Mouse (Mus musculus) v-Abl transformed pro-B cells (cell line): ENCODE data around the gene Prodh2.

Source experiments
- in situ Hi-C, 2 experiments: fragments of 400-800 bp; cut with MboI; formaldehyde crosslinking; loops; one replicate each; pipeline ENCODE4 v1.15.1; 2025; ENCODE audit not compliant: unreplicated experiment in 2 of 2

Prodh2 gene

GRCm38 (mm10) chr7:30493401-30493931 lies at the start of gene Prodh2:
TSS of gene Prodh2 (plus strand) at chr7:30493622.
- in situ Hi-C loops, result loop anchor here (5.0 to 10.0 kb wide), 5 partner anchors 49 to 124 kb away; partner anchors contain the start of genes Aplp1 (in 1 of the 2) and Lin37 (in 1 of the 2)

- in situ Hi-C loops, result loop anchor here (5.0 to 10.0 kb wide), 2 partner anchors 34 to 51 kb away; partner anchors contain the start of gene Prodh2 (in 1 of the 2)
Observed at GRCm38 (mm10) chr7:30443696-30444095, 49.7 kb upstream of the Prodh2 start.

DNA sequence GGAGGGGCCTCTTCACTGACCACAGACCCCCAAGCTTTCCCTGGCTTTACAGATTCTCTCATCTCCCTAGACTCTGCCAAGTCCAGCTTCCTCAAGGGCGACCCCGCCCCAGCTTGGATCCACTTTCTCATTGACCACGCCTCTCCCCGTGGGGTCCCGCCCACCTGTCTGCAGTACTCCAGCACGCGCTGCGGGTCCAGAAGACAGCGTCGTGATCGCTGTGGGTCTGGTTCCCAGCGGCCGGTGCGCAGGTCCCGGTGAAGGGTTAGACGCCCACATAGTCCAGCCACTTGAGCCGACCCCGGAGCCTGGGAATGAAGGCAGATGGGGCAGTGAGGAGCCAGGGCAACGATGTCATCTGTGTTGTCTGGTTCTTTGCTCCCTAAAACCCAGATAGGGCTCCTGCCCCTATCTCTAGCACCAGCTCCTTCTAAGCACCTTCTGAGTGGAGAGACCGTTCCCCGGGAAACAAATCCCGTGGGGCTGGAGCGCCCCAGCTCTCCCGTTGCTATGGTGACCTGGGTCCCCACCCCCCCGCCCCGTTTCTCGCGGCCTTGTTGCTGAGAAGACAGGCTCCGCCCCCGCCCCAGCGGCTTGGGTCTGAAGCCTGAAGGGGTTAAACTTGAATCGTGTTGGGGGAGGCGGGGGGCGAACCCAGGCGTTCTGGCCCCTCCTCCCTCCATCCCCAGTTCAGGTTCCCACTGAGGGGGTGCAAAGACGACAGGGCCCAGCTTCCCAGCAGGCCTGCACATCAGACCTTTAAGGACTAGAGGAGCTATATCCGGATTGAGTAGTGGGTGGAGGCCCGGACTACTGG lies 49.1 kb upstream of the Prodh2 start:
- in situ Hi-C loops, result loop anchor here (5.0 to 10.0 kb wide), 2 partner anchors 33 to 50 kb away; partner anchors contain the start of gene Prodh2 (in 1 of the 2)

DNA sequence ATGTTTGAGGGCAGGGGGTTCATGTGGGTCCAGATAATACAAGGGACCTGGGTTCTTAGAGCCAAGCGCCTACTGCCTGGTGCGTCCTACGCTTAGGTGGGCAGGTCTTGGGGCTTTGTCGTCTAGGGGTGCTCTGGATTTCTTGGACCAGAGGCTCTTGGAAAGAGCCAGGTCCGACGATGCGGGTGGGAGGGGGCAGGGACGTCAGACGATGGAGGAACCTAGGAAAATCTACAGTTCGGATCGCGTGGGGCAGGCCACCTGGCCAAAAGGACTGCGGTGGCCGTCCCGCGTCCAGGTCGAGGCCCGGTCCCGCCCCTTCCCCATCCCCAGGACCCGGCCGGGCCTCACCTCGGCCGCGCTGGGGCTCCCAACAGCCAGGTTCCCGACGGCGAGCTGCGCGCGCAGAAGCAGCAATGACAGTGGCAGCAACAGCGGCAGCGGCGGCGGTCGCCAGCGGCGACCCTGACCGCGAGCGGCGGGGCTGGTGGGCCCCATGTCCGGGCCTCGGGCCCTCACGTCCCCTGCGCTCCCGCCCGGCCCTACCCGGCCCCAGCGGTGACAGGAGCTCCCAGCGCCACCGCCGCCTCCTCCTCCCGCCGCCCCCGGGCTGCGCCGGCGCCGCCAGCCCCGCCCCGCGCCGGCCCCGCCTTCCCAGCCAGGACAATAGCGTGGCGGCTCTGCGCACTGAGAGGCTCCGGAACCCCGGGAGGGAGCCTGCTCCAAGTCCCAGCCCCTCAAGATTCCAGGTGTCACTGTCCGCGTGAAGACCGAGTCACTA lies 48.3 kb upstream of the Prodh2 start, which contains the start of gene Aplp1:
Aplp1 (minus strand) TSS at position 565 of the 781 bp plus-strand sequence.
- in situ Hi-C loops, result loop anchor here (5.0 to 10.0 kb wide), 2 partner anchors 32 to 50 kb away; partner anchors contain the start of gene Prodh2 (in 1 of the 2)

GRCm38 (mm10) chr7:30450241-30450640 lies 43.2 kb upstream of the Prodh2 start:
- in situ Hi-C loops, result no loop called here

DNA sequence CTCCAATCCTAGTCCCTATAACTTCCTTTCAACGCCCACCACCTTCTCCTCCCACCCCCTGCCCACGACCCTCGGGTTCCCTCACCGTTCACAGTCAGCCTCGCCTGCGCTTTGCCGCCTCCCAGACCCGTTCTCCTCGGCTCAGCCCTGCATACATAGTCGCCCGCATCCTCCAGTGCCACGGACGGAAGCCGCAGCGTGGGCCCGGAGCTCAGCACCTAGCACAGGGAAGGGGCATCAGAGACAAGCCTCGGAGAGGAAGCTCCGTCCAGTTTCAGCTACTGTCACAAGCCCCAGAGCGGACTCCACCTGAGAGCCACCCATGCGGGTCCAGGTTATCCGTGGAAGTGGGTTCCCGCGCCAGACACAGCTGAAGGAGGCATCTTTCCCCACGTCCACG lies 40.1 kb upstream of the Prodh2 start:
- in situ Hi-C loops, result no loop called here

DNA sequence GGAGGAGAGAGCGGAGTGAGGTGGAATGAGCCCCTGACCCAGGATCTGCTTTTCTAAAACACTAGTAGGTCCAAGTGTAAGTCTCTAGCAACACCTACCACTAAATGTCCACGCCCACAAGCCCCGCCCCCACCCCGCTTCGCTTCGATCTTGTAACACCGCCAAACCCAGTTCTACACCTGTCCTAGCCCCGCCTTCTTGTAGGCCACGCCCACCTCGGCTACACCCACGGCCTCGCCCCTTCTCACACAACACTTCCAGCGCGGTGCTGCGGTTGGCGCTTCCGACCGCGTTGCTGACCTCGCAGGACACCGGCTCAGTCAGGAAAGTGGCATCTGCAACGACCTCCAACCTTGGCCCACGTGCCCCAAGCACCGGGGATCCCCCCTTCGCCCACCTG lies 39.7 kb upstream of the Prodh2 start:
- in situ Hi-C loops, result no loop called here

DNA sequence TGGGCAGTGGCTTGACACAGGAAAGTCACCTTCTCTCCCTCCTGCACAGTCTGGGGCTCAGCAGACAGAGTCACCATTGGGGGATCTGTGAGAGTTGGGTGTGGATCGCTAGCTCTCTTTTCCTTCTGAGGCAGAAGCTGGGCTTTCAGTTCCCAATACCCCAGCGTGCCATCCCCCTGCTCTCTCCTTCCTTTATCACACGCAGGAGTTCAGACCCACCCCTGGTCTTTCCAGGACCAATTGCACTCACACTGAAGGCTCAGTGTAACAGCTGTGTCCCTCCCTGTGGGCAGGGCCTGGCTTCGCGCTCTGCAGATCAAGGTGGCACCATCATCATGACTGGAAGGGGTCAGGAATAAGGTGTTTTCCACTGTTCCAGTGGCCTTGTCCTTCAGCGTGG lies 39.2 kb upstream of the Prodh2 start:
- in situ Hi-C loops, result no loop called here

DNA sequence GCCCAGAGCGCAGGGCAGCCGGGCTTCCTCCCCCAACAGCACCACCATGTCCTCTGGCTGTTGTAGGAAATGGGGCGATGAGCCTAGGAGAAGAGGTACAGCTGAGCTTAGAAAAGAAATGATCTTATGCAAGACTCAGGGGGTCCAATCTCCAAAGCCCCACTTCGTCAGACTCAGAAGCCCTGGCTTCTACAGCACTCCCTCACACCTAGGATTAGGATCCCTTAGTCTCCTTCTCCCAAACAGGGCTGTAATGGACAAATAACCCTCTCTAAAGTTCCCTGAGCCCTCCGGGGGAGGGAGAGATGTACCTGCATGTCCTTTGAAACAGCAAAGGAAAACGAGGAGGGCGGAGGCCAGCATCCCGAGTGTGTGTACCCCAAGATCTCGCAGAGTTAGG lies 36.9 kb upstream of the Prodh2 start:
- in situ Hi-C loops, result no loop called here

GRCm38 (mm10) chr7:30456911-30457628 lies 36.4 kb upstream of the Prodh2 start:
- in situ Hi-C loops, result no loop called here

DNA sequence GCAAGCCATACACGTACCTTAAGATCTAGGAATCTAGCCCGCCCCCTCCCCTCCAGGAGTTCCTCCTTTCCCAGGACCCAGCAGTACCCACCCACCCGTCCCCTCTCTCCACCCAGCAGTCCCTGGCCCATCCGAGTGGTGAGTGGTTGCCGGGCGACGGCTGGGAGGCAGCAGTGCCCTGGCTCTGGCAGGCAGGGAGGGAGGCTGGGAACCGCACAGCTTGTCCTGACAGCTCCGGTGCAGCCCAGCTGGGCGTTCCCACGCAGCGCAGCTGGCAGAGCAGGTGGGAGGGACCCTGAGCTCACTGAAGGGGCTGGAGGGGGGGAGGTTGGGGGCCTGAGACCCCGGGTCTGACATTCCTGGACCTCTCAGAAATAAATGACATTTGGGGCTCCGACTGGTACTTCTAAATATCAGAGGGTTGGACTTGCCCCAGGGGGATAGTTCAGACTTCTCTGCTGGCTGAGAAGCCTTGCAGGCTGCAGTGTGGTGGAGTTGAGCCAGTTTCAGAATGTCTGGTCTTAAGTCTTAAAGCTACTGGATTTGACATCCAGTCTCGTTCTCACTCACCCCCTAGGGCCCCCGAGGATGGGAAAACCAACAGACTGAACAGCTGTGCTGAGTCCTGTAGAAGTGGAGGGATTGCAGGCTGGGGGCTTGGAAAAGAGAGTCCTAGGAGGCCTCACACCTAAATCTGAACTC lies 35.6 kb upstream of the Prodh2 start, which contains the start of the genes Kirrel2 and Nphs1:
Kirrel2 (minus strand) TSS at position 62 of the 702 bp plus-strand sequence.
Nphs1 (plus strand) TSS at position 687 of the 702 bp plus-strand sequence.
- in situ Hi-C loops, result no loop called here

- in situ Hi-C loops, result no loop called here
Observed at GRCm38 (mm10) chr7:30459484-30459883, 33.9 kb upstream of the Prodh2 start.

DNA sequence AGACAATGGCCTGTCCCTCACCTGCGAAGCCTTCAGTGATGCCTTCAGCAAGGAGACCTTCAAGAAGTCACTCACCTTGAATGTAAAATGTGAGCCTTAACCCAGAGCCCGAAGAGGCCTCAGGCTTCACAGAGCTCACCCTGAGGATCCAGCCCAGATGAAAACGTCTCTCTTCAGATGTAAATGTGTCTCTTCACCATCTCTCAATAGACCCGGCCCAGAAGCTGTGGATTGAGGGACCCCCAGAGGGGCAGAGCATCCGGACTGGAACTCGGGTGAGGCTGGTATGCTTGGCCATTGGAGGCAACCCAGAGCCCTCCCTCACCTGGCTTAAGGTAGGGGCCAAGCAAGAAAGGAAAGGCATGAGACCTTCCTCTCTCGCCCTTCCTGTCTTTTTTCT lies 29.9 kb upstream of the Prodh2 start:
- in situ Hi-C loops, result no loop called here

- in situ Hi-C loops, result no loop called here
Observed at GRCm38 (mm10) chr7:30463996-30464395, 29.4 kb upstream of the Prodh2 start.

- in situ Hi-C loops, result no loop called here
Observed at GRCm38 (mm10) chr7:30464816-30465300, 28.6 kb upstream of the Prodh2 start.

DNA sequence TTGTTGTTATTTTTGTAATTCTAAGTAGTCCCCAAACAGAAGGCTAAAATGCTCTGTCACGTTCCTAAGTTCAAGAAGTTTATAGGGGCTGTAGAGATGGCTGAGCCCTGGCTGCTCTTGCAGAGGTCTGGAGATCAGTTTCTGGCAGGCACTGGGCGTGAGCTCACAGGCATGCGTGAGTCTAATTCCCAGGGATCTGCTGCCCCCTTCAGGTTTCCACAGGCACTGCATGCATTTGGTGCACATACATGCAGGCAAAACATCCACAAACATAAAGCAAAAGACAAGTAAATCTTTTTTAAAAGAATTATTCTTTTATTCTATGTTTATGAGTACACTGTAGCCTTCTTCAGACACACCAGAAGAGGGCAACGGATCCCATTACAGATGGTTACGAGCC lies 21.0 kb upstream of the Prodh2 start:
- in situ Hi-C loops, result loop anchor here (5.0 to 10.0 kb wide), 3 partner anchors 35 to 128 kb away; no protein-coding TSS in a partner anchor

- in situ Hi-C loops, result loop anchor here (5.0 to 10.0 kb wide), 4 partner anchors 33 to 130 kb away; no protein-coding TSS in a partner anchor
Observed at GRCm38 (mm10) chr7:30474999-30475398, 18.4 kb upstream of the Prodh2 start.

- in situ Hi-C loops, result loop anchor here (5.0 to 10.0 kb wide), 2 partner anchors 34 to 131 kb away; no protein-coding TSS in a partner anchor
Observed at GRCm38 (mm10) chr7:30476136-30476535, 17.3 kb upstream of the Prodh2 start.
